Comparison of ENCODE assay signal across 21 mouse cellular contexts in genomic region chr10:3398051-3398450, GRCm38 (mm10). TPM values are rescaled to one million over a fixed set of nuclear protein-coding genes. Genes with fewer than 3 reads are reported as not detected.
DNase-seq lines count a peak whose midpoint lies in the region; ATAC-seq and TF ChIP-seq lines count a peak whose summit lies in the region.
"Had no signal": no experiment of that assay in that cellular context is flagged by ENCODE, and none has a peak within 500 bp of the region (broad histone marks: within the 10 kb centered on the region; RNA-seq: fewer than 3 reads in every experiment).

No protein-coding gene starts in this region.

- DNase-seq in frontal cortex, postnatal 36 days (ENCODE audit: low spot score in 2 of 2), result peak; percentile 28 to 55
- no peak for DNase-seq in frontal cortex, postnatal 10 days (ENCODE audit: low spot score in 2 of 2)
- no peak for DNase-seq in hindbrain, embryonic 10.5 days (ENCODE audit: low spot score)
- no peak for DNase-seq in kidney, adult 2 months
- DNase-seq: adrenal gland, postnatal 25 days; cerebellum, adult 9-11 months; gastrocnemius, adult 2 months; heart, postnatal 36 days; kidney, adult 11 months; kidney, postnatal 14 days; retina, postnatal 1 day; thymus, postnatal 14 days had no signal

- H3K4me2 ChIP-seq in hindbrain, embryonic 13.5 days, result no peak overlapping the region
- no peak overlapping the region for H3K4me2 ChIP-seq in midbrain, embryonic 15.5 days
- H3K4me2 ChIP-seq in midbrain, embryonic 13.5 days (replicated peaks), result no peak overlapping the region
- H3K4me2 ChIP-seq: embryonic facial prominence, embryonic 15.5 days; limb, embryonic 13.5 days; midbrain, embryonic 12.5 days had no signal

- no peaks in the 10 kb centered on the region for H3K36me3 ChIP-seq in hindbrain, embryonic 13.5 days
- H3K36me3 ChIP-seq in hindbrain, embryonic 10.5 days, result no peaks in the 10 kb centered on the region
- H3K36me3 ChIP-seq in midbrain, embryonic 15.5 days (replicated peaks), result no peaks in the 10 kb centered on the region
- no peaks in the 10 kb centered on the region for H3K36me3 ChIP-seq in midbrain, embryonic 13.5 days
- H3K36me3 ChIP-seq in kidney, adult 2 months (ENCODE audit: control insufficient read depth, insufficient read depth, low read length), result no peaks in the 10 kb centered on the region
- H3K36me3 ChIP-seq: embryonic facial prominence, embryonic 15.5 days; limb, embryonic 13.5 days; midbrain, embryonic 12.5 days had no signal

- TF ChIP-seq POLR2A in olfactory bulb, adult 2 months (IDR thresholded peaks at IDR 0.05; ENCODE audit: insufficient read depth, low read depth, low read length), result no peak
- TF ChIP-seq POLR2A in kidney, adult 2 months (IDR thresholded peaks at IDR 0.05; ENCODE audit: low read depth, low read length), result no peak

- WGBS in hindbrain, embryonic 13.5 days, result 77% methylated on average over 5 of the region's 5 CpGs
- 95% methylated on average over 5 of the region's 5 CpGs for WGBS in hindbrain, embryonic 10.5 days
- WGBS in midbrain, embryonic 15.5 days, result 77% methylated on average over 5 of the region's 5 CpGs
- 87% methylated on average over 5 of the region's 5 CpGs for WGBS in midbrain, embryonic 13.5 days
- 54% methylated on average over 5 of the region's 5 CpGs for WGBS in olfactory bulb, adult 2 months
- WGBS in kidney, adult 2 months, result 80% methylated on average over 5 of the region's 5 CpGs

- no peaks in the 10 kb centered on the region for H3K9me3 ChIP-seq in hindbrain, embryonic 13.5 days
- no peaks in the 10 kb centered on the region for H3K9me3 ChIP-seq in hindbrain, embryonic 10.5 days
- no peaks in the 10 kb centered on the region for H3K9me3 ChIP-seq in midbrain, embryonic 15.5 days
- no peaks in the 10 kb centered on the region for H3K9me3 ChIP-seq in midbrain, embryonic 13.5 days
- H3K9me3 ChIP-seq: embryonic facial prominence, embryonic 15.5 days; limb, embryonic 13.5 days; midbrain, embryonic 12.5 days had no signal

- ATAC-seq in hindbrain, embryonic 13.5 days (ENCODE audit: low FRiP score), result no peak
- ATAC-seq in midbrain, embryonic 15.5 days (replicated peaks), result no peak
- ATAC-seq in midbrain, embryonic 13.5 days, result no peak
- ATAC-seq: activated CD4-positive, CD25-positive, alpha-beta regulatory T cell, adult 4 months had no signal

- no peak overlapping the region for H3K4me3 ChIP-seq in hindbrain, embryonic 13.5 days
- H3K4me3 ChIP-seq in hindbrain, embryonic 10.5 days, result no peak overlapping the region
- H3K4me3 ChIP-seq in midbrain, embryonic 15.5 days, result no peak overlapping the region
- no peak overlapping the region for H3K4me3 ChIP-seq in midbrain, embryonic 13.5 days (replicated peaks)
- H3K4me3 ChIP-seq in olfactory bulb, adult 2 months (ENCODE audit: insufficient read depth, low read depth, low read length), result no peak overlapping the region
- H3K4me3 ChIP-seq in kidney, adult 2 months (ENCODE audit: insufficient read depth, low read depth, low read length), result no peak overlapping the region
- H3K4me3 ChIP-seq: embryonic facial prominence, embryonic 15.5 days; gastrocnemius, adult 2 months; limb, embryonic 13.5 days; midbrain, embryonic 12.5 days had no signal

- peak overlapping the region; percentile 64 for H3K27ac ChIP-seq in hindbrain, embryonic 13.5 days
- no peak overlapping the region for H3K27ac ChIP-seq in hindbrain, embryonic 10.5 days
- 0 out of 2 replicates have a peak overlapping the region, but pooled peaks have one; percentile 12 for H3K27ac ChIP-seq in midbrain, embryonic 15.5 days
- no peak overlapping the region for H3K27ac ChIP-seq in midbrain, embryonic 13.5 days
- H3K27ac ChIP-seq in olfactory bulb, adult 2 months (ENCODE audit: insufficient read depth, low read depth, low read length), result 0 out of 2 replicates have a peak overlapping the region, but pooled peaks have one; percentile 10
- no peak overlapping the region for H3K27ac ChIP-seq in kidney, adult 2 months (ENCODE audit: insufficient read depth, low read depth, low read length)
- H3K27ac ChIP-seq: embryonic facial prominence, embryonic 15.5 days; limb, embryonic 13.5 days; midbrain, embryonic 12.5 days had no signal

- no peak for TF ChIP-seq CTCF in olfactory bulb, adult 2 months (IDR thresholded peaks at IDR 0.05; ENCODE audit: insufficient read depth, low read depth, low read length)
- TF ChIP-seq CTCF in kidney, adult 2 months (conservative IDR thresholded peaks at IDR 0.05; ENCODE audit: insufficient read depth, insufficient read length, low read depth, low read length), result no peak

- no peak overlapping the region for H3K9ac ChIP-seq in hindbrain, embryonic 13.5 days
- H3K9ac ChIP-seq in midbrain, embryonic 15.5 days, result no peak overlapping the region
- no peak overlapping the region for H3K9ac ChIP-seq in midbrain, embryonic 13.5 days (replicated peaks)
- H3K9ac ChIP-seq: embryonic facial prominence, embryonic 15.5 days; limb, embryonic 13.5 days; midbrain, embryonic 12.5 days had no signal

- peaks cover 16% of the 10 kb centered on the region; the same call in 1 of the 2 replicates for H3K4me1 ChIP-seq in hindbrain, embryonic 13.5 days (replicated peaks)
- no peaks in the 10 kb centered on the region for H3K4me1 ChIP-seq in hindbrain, embryonic 10.5 days (replicated peaks)
- H3K4me1 ChIP-seq in midbrain, embryonic 15.5 days, result no peaks in the 10 kb centered on the region
- H3K4me1 ChIP-seq in midbrain, embryonic 13.5 days (replicated peaks), result no peaks in the 10 kb centered on the region
- peaks cover 10% of the 10 kb centered on the region for H3K4me1 ChIP-seq in olfactory bulb, adult 2 months (ENCODE audit: control insufficient read depth, insufficient read depth, low read length)
- H3K4me1 ChIP-seq in kidney, adult 2 months (ENCODE audit: control insufficient read depth, insufficient read depth, low read length), result no peaks in the 10 kb centered on the region
- H3K4me1 ChIP-seq: embryonic facial prominence, embryonic 15.5 days; limb, embryonic 13.5 days; midbrain, embryonic 12.5 days had no signal

- H3K27me3 ChIP-seq in hindbrain, embryonic 13.5 days, result no peaks in the 10 kb centered on the region
- no peaks in the 10 kb centered on the region for H3K27me3 ChIP-seq in hindbrain, embryonic 10.5 days (ENCODE audit: insufficient read depth, poor library complexity, severe bottlenecking)
- no peaks in the 10 kb centered on the region for H3K27me3 ChIP-seq in midbrain, embryonic 15.5 days (replicated peaks)
- no peaks in the 10 kb centered on the region for H3K27me3 ChIP-seq in midbrain, embryonic 13.5 days
- no peaks in the 10 kb centered on the region for H3K27me3 ChIP-seq in kidney, adult 2 months (replicated peaks; ENCODE audit: control insufficient read depth, insufficient read depth, low read length)
- H3K27me3 ChIP-seq: embryonic facial prominence, embryonic 15.5 days; limb, embryonic 13.5 days; midbrain, embryonic 12.5 days had no signal

RNA-seq across cellular contexts. Expression of gene Ppp1r14c, which starts 32.2 kb away (rescaled TPM):
- polyA plus RNA-seq in hindbrain, embryonic 13.5 days (2015; fragmentation: Nextera tagmentation; extraction: Ambion mirVana), result 42.6 and 43.3 TPM in 2 replicates
- 3.5 and 6.0 TPM in 2 replicates for polyA plus RNA-seq in hindbrain, embryonic 10.5 days (2016; fragmentation: Nextera tagmentation; extraction: Ambion mirVana)
- polyA plus RNA-seq in midbrain, embryonic 15.5 days (2015; fragmentation: Nextera tagmentation; extraction: Ambion mirVana), result 44.7 and 46.6 TPM in 2 replicates
- polyA plus RNA-seq in midbrain, embryonic 13.5 days (2015; fragmentation: Nextera tagmentation; extraction: Ambion mirVana), result 18.2 and 22.3 TPM in 2 replicates
- polyA plus RNA-seq in olfactory bulb, adult 2 months (2012; ENCODE audit: insufficient read depth, insufficient read length, low replicate concordance, missing spikeins), result not detected in 2 replicates
- polyA plus RNA-seq in kidney, adult 2 months (2012; rRNA removed), result 0.10 and 0.38 TPM in 2 replicates
- polyA plus RNA-seq: activated CD4-positive, CD25-positive, alpha-beta regulatory T cell, adult 4 months; spleen, adult 2 months had no signal

Comparison
In these comparisons a context has a peak if more than half of its experiments do, and no peak if none do; other contexts are left out.
1. DNase-seq: peak in frontal cortex, postnatal 36 days (2 of 2); none in frontal cortex, postnatal 10 days (0 of 2), hindbrain, embryonic 10.5 days (single experiment) and kidney, adult 2 months (single experiment).
2. H3K27ac ChIP-seq: peak in hindbrain, embryonic 13.5 days (single experiment), midbrain, embryonic 15.5 days (single experiment) and olfactory bulb, adult 2 months (single experiment); none in hindbrain, embryonic 10.5 days (single experiment), midbrain, embryonic 13.5 days (single experiment) and kidney, adult 2 months (single experiment).